Mouse (Mus musculus) olfactory bulb, adult 2 months (tissue): ENCODE results near the gene Catsper3. TPM values are rescaled to one million over a fixed set of nuclear protein-coding genes. Genes with fewer than 3 reads are reported as not detected.

Experiments
- H3K27ac ChIP-seq: fragments of 200-500 bp; 2 replicates; pipeline ENCODE4 v1.5.1; 2012; ENCODE audit warnings: low read depth, low read length; ENCODE audit not compliant: insufficient read depth
- H3K4me1 ChIP-seq: fragments of 200-500 bp; 2 replicates; pipeline ENCODE4 v1.6.1; 2012; ENCODE audit warnings: low read length; ENCODE audit not compliant: control insufficient read depth, insufficient read depth
- H3K4me3 ChIP-seq: fragments of 200-500 bp; 2 replicates; pipeline ENCODE4 v1.5.1; 2012; ENCODE audit warnings: mild to moderate bottlenecking, low read depth, low read length, moderate library complexity; ENCODE audit not compliant: insufficient read depth
- CTCF ChIP-seq: fragments of 200-500 bp; IDR thresholded peaks from 2 replicates; pipeline ENCODE4 v1.5.1; 2012; ENCODE audit warnings: low read depth, mild to moderate bottlenecking, low read length, moderate library complexity; ENCODE audit not compliant: insufficient read depth
- POLR2A ChIP-seq: fragments of 200-500 bp; IDR thresholded peaks from 2 replicates; pipeline ENCODE4 v1.6.1; 2012; ENCODE audit warnings: mild to moderate bottlenecking, low read depth, low read length, moderate library complexity; ENCODE audit not compliant: insufficient read depth
- WGBS: fragments of 180-500 bp; shearing (Covaris S2); methylation state at CpG from one replicate; pipeline ENCODE4 v1.1.7; 2018; 5-methylcytosine and 5-hydroxymethylcytosine counted together
- polyA plus RNA-seq: library from polyadenylated mRNA; stranded (reverse); fragments of >200 nt; gene quantifications from 2 replicates; pipeline ENCODE4 v1.2.4, GENCODE M21; 2012; ENCODE audit warnings: low replicate concordance; ENCODE audit not compliant: missing spikeins, insufficient read depth, insufficient read length

The Catsper3 gene
- polyA plus RNA-seq, 1 experiment, result not detected

- H3K27ac ChIP-seq, result no peak overlapping the region
- H3K4me3 ChIP-seq, result no peak overlapping the region
- TF ChIP-seq CTCF (no peak), POLR2A (no peak)
- WGBS, result 32% methylated on average over 10 of the region's 10 CpGs
- no peaks in the 10 kb centered on the region for H3K4me1 ChIP-seq
These were observed 40.0 kb downstream of the Catsper3 start for GRCm38 (mm10) chr13:55824151-55824945.

GRCm38 (mm10) chr13:55825245-55825681, 40.9 kb downstream of the Catsper3 start:
- Histone ChIP-seq H3K4me3 (no peak overlapping the region), H3K27ac (no peak overlapping the region), H3K4me1 (no peaks in the 10 kb centered on the region)
- 3% methylated on average over 32 of the region's 32 CpGs for WGBS
- TF ChIP-seq POLR2A, result no peak
- no peak for TF ChIP-seq CTCF

- WGBS, result 2% methylated on average over 56 of the region's 56 CpGs
- TF ChIP-seq CTCF (no peak), POLR2A (no peak)
- H3K4me3 ChIP-seq, result no peak overlapping the region
- H3K4me1 ChIP-seq, result no peaks in the 10 kb centered on the region
- H3K27ac ChIP-seq, result no peak overlapping the region
These were observed 41.8 kb downstream of the Catsper3 start for GRCm38 (mm10) chr13:55826008-55826671.

GRCm38 (mm10) chr13:55826796-55827678, 42.7 kb downstream of the Catsper3 start:
- H3K4me1 ChIP-seq, result no peaks in the 10 kb centered on the region
- 7% methylated on average over 13 of the region's 13 CpGs for WGBS
- TF ChIP-seq CTCF, result no peak
- no peak for TF ChIP-seq POLR2A
- no peak overlapping the region for H3K4me3 ChIP-seq
- H3K27ac ChIP-seq, result no peak overlapping the region

GRCm38 (mm10) chr13:55827679-55828140, 43.3 kb downstream of the Catsper3 start:
- Histone ChIP-seq H3K4me1 (no peaks in the 10 kb centered on the region), H3K27ac (no peak overlapping the region), H3K4me3 (no peak overlapping the region)
- TF ChIP-seq CTCF (no peak), POLR2A (no peak)
- WGBS, result 5% methylated on average over 6 of the region's 6 CpGs

- Histone ChIP-seq H3K4me1 (no peaks in the 10 kb centered on the region), H3K4me3 (no peak overlapping the region), H3K27ac (no peak overlapping the region)
- TF ChIP-seq POLR2A (no peak), CTCF (no peak)
- WGBS, result 2% methylated on average over 50 of the region's 50 CpGs
These were observed 44.0 kb downstream of the Catsper3 start for GRCm38 (mm10) chr13:55828141-55829017.

- TF ChIP-seq CTCF (no peak), POLR2A (no peak)
- no peak overlapping the region for H3K4me3 ChIP-seq
- no peaks in the 10 kb centered on the region for H3K4me1 ChIP-seq
- WGBS, result 7% methylated on average over 12 of the region's 12 CpGs
- H3K27ac ChIP-seq, result no peak overlapping the region
These were observed 44.8 kb downstream of the Catsper3 start for GRCm38 (mm10) chr13:55829018-55829655.
